Mouse (Mus musculus): ENCODE results near the gene Defb45. TPM values are rescaled to one million over a fixed set of nuclear protein-coding genes. Genes with fewer than 3 reads are reported as not detected.

The Defb45 gene
- total RNA-seq (2021): not detected
- long read RNA-seq, experiment 1: 0 reads
- long read RNA-seq, experiment 2: 0 reads

DNA sequence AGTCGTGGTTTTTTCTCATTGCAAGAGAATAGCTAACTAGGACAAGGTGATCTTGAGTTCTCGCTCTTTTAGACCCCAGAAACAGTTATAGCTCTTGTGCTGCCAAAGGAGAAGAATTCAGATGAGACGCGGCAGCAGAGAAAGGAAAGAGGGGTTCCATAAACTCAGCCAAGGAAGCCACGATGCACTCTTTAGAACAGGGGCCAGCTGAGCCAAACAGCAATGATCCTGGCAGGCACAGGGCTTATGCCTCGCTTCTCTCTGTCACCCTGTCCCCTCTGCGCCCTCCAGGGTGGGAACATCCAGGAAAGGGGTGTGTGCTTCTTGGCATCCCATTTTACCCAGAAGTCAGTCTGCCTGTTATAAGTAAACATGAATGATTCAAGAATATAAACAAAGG is at the start of gene Defb45:
Defb45 (minus strand) TSS at position 101 of the 400 bp plus-strand sequence.
- Histone ChIP-seq H3K4me3 (no peak within 1 kb of the TSS), H3K27ac (no peak within 1 kb of the TSS)
- no peak for DNase-seq (ENCODE audit: low spot score in 2 of 2)
- no peak for TF ChIP-seq CTCF (conservative IDR thresholded peaks at IDR 0.05)

DNA sequence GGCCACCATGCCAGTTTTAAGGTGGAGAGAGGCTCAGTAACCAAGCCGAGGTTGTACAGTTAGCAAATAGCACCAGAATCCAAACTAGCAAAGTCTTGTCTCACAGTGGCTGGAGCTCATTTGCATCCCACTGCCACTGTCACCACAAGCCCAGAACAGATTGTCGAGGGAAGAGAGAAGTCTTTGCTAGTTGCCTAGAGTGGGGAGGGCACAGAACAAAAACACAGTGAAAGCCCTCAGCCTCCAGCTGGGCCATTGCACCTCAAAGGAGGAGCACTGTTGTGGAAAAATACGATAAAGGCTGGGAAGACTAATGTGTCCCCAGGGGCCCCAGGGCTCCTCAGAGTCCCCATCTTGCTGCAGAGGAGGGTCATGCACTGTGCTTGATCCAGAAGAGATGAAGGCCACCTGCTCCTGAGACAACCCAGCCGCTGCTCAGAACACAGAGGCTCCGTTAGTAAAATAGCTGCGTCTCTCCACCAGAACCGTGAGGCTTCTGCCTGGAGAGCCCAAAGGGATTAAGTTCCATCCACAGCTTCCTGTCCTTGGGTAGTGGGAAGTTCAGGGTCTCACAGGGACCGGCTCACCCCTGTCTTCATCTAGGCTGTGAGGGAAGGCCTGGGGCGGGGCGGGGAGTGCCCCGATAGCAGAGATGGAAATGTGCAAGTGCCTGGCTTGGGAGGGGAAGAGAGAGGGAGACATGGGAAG is 40.4 kb upstream of the Defb45 start:
- no peak for TF ChIP-seq CTCF (conservative IDR thresholded peaks at IDR 0.05)
- no peak overlapping the region for H3K4me3 ChIP-seq
- no peak overlapping the region for H3K27ac ChIP-seq
- no peak for DNase-seq (ENCODE audit: low spot score in 2 of 2)

DNA sequence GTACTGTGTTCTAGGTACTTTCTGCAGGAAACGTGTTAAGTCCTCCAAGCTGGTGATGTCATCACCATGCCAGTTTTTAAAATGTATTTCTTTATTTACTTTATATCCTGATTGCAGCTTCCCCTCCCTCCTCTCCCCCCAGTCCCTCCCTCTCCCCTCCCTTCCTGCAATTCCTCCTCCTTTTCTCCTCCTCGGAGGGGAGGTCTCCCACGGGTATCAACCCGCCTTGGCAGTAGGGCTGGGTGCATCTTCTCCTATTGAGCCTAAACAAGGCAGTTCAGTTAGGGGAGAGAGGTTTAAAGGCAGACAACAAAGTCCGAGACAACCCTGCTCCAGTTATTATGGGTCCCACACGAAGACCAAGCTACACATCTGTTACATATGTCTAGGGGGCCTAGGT is 39.7 kb upstream of the Defb45 start:
- Histone ChIP-seq H3K4me3 (no peak overlapping the region), H3K27ac (no peak overlapping the region)
- TF ChIP-seq CTCF (conservative IDR thresholded peaks at IDR 0.05): no peak
- no peak for DNase-seq (ENCODE audit: low spot score in 2 of 2)

DNA sequence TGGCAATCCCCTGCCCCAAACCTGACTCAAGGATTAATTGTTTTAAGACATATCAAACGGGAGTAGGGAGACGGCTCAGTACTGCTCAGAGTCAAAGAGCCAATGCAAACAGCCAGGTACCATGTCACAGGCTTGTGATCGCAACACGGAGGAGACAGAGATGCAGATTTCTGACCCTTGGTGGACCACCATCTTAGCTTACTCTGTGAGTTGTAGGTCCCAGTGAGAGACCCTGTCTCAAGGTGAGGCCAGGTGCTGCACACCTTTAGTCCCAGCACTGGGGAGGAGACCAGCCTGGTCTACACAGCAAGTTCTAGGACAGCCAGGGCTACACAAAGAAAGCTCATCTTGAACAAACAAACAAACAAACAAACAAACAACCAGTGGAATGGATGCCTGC is 38.2 kb upstream of the Defb45 start:
- TF ChIP-seq CTCF (conservative IDR thresholded peaks at IDR 0.05): no peak
- H3K4me3 ChIP-seq: no peak overlapping the region
- no peak for DNase-seq (ENCODE audit: low spot score in 2 of 2)
- H3K27ac ChIP-seq: no peak overlapping the region

DNA sequence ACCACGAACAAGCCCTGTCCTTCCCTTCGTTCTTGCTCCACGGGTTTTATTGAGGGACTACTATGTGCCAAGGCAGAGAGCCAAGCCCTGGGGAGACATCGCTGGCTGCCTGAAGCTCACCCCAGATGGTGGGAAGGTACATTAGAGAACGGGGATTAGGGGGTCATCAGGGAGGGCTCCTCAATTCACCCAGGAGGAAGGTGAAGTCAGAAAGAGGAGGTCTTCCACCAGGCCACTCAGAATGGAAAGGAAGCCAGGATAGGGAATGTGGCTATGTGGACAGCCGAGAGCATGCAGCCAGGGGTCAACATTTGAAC is 37.8 kb upstream of the Defb45 start:
- no peak overlapping the region for H3K27ac ChIP-seq
- no peak for TF ChIP-seq CTCF (conservative IDR thresholded peaks at IDR 0.05)
- no peak overlapping the region for H3K4me3 ChIP-seq
- DNase-seq (ENCODE audit: low spot score in 2 of 2): no peak

DNA sequence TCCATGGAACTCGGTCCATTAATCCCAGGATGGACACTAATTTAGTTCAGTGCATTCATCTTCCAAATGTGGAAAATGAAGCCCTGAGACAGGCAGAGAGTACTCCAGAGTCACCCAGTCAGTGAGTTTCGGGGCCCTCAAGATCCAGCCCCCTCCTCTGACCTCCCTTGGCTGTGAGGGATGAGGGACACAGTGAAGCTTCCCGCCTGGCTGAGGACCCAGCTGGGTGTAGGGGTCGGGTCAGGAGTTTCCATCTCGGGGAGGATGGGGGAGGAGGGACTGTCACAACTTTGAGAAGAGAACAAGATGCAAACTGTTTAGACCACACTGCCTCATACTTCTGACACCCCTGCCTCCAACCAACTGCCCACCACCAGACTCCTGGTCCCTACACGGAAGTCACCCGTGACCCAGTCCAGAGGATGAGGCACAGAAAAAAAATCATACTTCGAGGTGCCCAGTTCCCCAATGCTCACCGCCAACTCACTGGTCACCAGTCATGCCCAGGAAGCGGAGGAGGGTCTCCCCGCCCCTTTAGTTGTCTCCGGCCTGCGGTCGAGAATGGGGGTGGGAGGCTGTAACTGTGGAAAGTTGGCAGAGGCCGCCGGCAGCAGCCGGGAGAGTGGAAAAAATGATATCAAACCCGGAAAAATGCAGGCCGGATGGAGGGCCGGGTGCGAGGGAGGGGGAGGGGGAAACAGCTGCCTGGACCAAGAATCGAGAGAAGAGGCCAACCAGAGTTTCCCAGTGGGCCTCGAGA is 37.2 kb upstream of the Defb45 start:
- H3K4me3 ChIP-seq: no peak overlapping the region
- no peak for DNase-seq (ENCODE audit: low spot score in 2 of 2)
- no peak for TF ChIP-seq CTCF (conservative IDR thresholded peaks at IDR 0.05)
- H3K27ac ChIP-seq: no peak overlapping the region

DNA sequence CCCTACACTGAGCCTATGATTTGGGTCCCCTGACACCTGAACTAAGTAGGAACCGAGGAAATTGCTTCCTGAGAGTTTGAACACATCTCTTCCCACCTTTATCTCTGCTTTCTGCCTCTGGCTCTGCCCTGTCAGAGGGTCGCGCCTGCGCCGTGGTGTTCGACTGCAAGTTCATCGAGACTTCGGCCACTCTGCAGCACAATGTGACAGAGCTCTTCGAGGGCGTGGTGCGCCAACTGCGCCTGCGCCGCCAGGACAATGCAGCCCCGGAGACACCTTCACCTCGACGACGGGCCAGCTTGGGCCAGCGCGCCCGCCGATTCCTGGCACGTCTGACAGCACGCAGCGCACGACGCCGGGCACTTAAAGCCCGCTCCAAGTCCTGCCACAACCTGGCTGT is 35.1 kb upstream of the Defb45 start:
- Histone ChIP-seq H3K4me3 (no peak overlapping the region), H3K27ac (no peak overlapping the region)
- no peak for TF ChIP-seq CTCF (conservative IDR thresholded peaks at IDR 0.05)
- no peak for DNase-seq (ENCODE audit: low spot score in 2 of 2)

DNA sequence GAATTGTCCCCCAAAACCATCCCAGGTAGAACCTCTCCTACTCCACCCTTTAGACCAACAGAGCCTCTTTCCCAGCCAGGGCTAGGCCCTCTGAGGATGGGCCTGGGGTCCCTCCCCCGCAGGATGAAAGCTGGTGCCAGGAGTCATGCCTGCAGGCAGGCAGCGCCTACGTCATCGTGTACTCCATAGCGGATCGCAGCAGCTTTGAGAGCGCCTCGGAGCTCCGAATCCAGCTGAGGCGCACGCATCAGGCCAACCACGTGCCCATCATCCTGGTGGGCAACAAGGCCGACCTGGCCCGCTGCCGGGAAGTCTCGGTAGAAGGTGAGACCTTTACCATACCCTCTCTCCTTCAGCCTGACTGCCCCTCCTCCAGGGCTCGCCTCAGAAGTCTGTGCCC is 34.1 kb upstream of the Defb45 start:
- DNase-seq (ENCODE audit: low spot score in 2 of 2): no peak
- H3K27ac ChIP-seq: no peak overlapping the region
- H3K4me3 ChIP-seq: no peak overlapping the region
- no peak for TF ChIP-seq CTCF (conservative IDR thresholded peaks at IDR 0.05)

DNA sequence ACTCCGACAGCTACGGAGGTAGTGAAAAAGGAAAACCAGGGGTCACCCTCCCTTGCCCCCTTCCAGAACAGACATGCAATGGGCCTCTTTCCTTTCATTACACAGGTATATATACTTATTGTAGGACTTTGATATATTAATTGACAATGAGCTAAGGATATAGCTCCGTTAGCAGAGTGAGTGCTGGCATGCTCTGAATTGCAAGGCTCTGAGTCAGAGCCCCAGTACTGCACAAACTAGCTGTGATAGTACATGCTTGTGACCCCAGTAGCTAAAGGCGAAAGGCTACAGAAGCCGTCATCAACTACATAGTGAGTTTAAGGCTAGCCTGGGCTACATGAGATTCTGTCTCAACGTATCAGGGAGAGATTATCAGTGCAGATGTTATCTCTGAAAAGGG is 30.7 kb upstream of the Defb45 start:
- TF ChIP-seq CTCF (conservative IDR thresholded peaks at IDR 0.05): no peak
- Histone ChIP-seq H3K4me3 (no peak overlapping the region), H3K27ac (no peak overlapping the region)
- DNase-seq (ENCODE audit: low spot score in 2 of 2): no peak

DNA sequence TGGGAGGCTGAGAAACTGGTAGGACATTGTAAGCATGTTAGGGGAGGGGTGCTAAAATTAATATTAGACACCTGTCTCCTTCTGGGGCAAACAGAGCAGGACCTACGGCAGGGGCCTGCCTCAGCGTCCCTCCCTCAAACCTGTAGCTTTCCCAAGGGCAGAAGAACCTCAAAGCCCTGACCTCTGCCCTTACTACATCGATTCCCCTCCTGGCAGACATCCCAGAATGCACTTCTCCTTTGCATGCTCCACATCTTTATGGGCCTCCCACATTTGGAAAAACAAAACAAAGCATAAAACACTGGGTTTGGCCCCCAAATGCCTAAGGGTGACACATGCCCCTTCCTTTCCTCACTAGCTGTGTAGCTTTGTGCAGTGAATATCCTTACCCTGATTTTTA is 30.0 kb upstream of the Defb45 start:
- no peak for TF ChIP-seq CTCF (conservative IDR thresholded peaks at IDR 0.05)
- no peak for DNase-seq (ENCODE audit: low spot score in 2 of 2)
- H3K27ac ChIP-seq: no peak overlapping the region
- no peak overlapping the region for H3K4me3 ChIP-seq

DNA sequence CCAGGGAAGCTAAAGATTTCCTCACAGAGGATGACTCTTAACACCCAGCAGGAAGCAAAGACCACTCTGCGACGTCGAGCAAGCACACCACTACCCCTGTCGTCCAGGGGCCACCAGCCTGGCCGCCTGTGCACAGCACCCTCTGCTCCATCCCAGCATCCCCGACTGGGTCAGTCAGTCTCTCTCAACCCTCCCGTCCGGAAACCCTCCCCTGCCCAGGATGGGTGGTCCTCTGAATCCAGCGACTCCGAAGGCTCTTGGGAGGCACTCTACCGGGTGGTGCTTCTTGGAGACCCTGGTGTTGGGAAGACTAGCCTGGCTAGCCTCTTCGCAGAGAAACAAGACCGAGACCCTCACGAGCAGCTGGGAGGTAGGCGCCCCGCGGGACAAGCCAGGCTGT is 28.9 kb upstream of the Defb45 start:
- H3K4me3 ChIP-seq: no peak overlapping the region
- no peak for DNase-seq (ENCODE audit: low spot score in 2 of 2)
- H3K27ac ChIP-seq: no peak overlapping the region
- TF ChIP-seq CTCF (conservative IDR thresholded peaks at IDR 0.05): no peak

DNA sequence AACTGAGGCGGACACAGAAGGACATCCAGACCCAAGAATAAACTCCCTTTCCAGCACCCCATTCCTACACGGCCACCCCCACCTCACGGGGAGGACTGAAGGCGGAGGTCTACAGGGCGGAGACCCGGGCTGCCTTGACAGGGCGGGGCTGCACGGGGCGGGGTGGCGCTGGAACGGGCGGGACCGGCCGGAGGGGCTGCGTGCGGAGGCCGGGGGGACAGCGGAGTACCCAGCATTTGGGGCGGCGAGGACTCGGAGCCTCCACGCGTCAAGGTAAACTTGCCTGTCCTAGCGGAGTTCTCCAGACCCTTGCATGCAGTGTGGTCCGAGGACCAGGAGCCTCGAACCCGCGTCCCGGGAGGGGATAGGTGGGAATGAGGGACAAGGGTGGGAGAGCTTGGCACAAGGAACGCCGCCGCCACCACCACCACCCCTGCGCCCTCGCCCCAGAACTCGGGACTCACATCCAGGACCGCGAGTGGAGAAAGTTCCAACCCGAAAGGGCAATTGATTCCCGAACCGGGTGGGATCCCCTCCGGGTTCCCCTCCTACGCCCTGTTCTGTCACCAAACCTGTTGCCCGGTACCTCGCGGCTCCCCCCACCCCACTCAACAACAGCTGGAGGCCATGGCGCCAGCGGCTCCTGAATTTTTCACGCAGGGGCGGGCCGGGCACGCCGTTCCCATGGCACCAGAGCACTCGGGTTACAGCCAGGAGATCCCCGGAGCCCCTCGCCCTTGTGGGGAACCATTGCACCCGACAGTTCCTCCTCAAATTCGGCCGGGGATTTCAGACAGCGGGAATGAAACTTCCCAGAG is 27.8 kb upstream of the Defb45 start, which contains the start of gene Rem1:
Rem1 (plus strand) TSS at position 178 of the 818 bp plus-strand sequence.
- no peak for TF ChIP-seq CTCF (conservative IDR thresholded peaks at IDR 0.05)
- H3K4me3 ChIP-seq: peak within 1 kb of the TSS; percentile 42
- H3K27ac ChIP-seq: no peak within 1 kb of the TSS
- DNase-seq (ENCODE audit: low spot score in 2 of 2): no peak

DNA sequence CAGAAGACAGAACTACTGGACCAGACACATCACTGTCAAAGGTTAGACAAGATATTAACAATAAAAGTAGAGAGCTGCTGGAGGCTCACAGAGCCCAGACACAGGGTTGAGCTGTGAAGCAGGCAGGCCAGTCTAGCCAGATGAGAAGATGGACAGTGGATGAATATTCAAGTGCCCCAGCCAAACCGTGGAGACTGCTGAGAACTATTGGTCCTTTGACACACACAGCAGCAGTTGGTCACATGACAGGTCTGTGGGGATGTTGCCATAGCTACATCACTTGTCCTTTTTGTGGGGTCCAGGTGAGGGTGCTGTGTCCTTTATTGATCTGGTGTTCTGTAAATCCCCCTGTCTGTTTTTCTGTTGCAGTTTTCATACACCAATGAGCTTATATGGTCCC is 26.1 kb upstream of the Defb45 start:
- Histone ChIP-seq H3K27ac (no peak overlapping the region), H3K4me3 (no peak overlapping the region)
- DNase-seq (ENCODE audit: low spot score in 2 of 2): no peak
- no peak for TF ChIP-seq CTCF (conservative IDR thresholded peaks at IDR 0.05)

Measured in layer of hippocampus, adult 2 months (tissue).